Mouse (Mus musculus) liver, embryonic 14.5 days (tissue): Measurements from ENCODE around the gene Fgfr2.
"Not testable (repeated sequence)": the region's sequence is repeated elsewhere in the genome, so short reads cannot be mapped to it uniquely, and the experiment has no call there.

Experiments
- CTCF ChIP-seq: IDR thresholded peaks from 2 replicates; pipeline ENCODE4 v1.5.1; 2016; ENCODE audit warnings: antibody characterized with exemption, low read depth, control low read depth
- EP300 ChIP-seq: IDR thresholded peaks from 2 replicates; pipeline ENCODE4 v1.6.1; 2016; ENCODE audit warnings: antibody characterized with exemption, low read depth

DNA sequence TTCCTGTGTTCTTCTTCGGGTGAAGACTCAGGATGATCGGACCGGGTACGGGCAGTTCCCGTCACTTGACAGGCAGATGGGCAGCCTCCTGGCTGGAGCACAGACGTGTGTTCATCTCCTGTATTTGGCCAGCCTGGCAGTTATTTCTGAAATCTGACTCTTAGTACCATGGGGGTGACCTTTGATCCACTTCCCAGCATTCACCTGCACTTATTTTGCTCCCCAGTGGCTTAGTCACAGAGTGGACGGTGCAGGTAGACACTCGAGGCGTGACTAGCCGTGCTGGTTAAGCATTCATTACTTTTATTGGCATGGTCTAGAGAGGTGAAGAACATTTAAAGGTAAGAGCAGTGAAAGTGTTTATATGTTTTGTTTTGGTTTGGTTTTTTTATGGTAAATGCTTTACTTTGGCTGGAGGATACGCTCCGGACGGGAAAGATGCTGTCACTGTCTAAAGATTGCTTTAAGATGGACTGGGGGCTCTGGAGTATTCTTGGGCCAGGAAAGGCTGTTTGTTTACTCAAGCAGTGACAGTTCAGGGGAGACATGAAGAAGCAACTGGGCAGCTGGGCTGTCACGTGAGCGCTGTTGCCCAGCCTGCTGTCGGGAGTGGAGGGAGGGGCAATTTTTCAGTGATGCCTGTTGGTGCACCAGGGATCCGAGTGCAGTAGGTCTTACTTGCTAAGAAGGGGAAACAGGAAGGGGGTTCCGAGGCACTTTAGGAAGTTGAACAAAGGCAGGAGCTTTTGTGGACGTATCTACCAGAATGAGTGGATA lies 2526.9 kb downstream of the Fgfr2 start:
- TF ChIP-seq EP300, CTCF: not testable (repeated sequence)
